Comparison of ENCODE assay signal across 17 mouse cellular contexts in genomic region chr4:70035912-70036311, GRCm38 (mm10).
DNase-seq lines count a peak whose midpoint lies in the region.
"Had no signal": no experiment of that assay in that cellular context is flagged by ENCODE, and none has a peak within 500 bp of the region (broad histone marks: within the 10 kb centered on the region; RNA-seq: fewer than 3 reads in every experiment).

No protein-coding gene starts in this region.

- DNase-seq in frontal cortex, postnatal 36 days (ENCODE audit: low spot score in 2 of 2), result peak; percentile 20 to 56
- DNase-seq in frontal cortex, postnatal 25 days (ENCODE audit: low spot score in 2 of 2), result no peak
- DNase-seq in layer of hippocampus, adult 8-10 months (ENCODE audit: low spot score in 2 of 2), result peak; percentile 14 to 19
- DNase-seq in layer of hippocampus, adult 9-10 months (ENCODE audit: low spot score), result no peak
- peak; percentile 20 to 24 for DNase-seq in left cerebral cortex, adult 18-20 months (ENCODE audit: low spot score in 2 of 2)
- DNase-seq in right cerebral cortex, postnatal 4 days, result peak; percentile 8
- DNase-seq in ovary, postnatal 36 days (ENCODE audit: low spot score), result no peak
- DNase-seq: adrenal gland, postnatal 36 days; cerebellum, postnatal 25 days; gastrocnemius, postnatal 36 days; heart, postnatal 4 days; kidney, adult 8-10 months; kidney, postnatal 36 days; layer of hippocampus, postnatal 36 days; liver, embryonic 13.5 days; retina, postnatal 1 day; thymus, adult 2 months had no signal

Comparison
In these comparisons a context has a peak if more than half of its experiments do, and no peak if none do; other contexts are left out.
1. DNase-seq: peak in frontal cortex, postnatal 36 days (2 of 2), layer of hippocampus, adult 8-10 months (2 of 2), left cerebral cortex, adult 18-20 months (2 of 2) and right cerebral cortex, postnatal 4 days (single experiment); none in frontal cortex, postnatal 25 days (0 of 2), layer of hippocampus, adult 9-10 months (single experiment) and ovary, postnatal 36 days (single experiment).